Mouse (Mus musculus): ENCODE measurements around the gene Oma1. TPM values are rescaled to one million over a fixed set of nuclear protein-coding genes. Genes with fewer than 3 reads are reported as not detected.

Oma1 gene
- total and polyA plus RNA-seq, 3 experiments, result 10.4 to 14.3 TPM; not detected in 1

DNA sequence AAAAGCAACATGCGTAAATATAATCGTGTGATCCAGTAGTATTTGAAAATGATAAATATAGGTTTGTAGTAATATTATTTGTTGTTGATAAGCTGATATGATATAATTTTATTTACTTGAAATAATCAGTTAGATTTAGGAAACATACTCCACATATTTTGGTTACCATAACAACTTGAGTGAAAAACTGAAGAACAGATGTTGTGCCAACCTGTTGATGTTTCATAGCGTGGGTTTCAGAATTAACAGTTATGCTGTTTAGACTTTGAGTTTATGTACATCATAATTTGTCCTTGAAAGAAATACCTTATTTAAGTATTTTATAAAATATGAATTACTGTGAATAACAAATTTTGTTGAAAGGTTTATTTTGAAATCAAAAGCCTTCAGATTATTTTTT is 43.8 kb downstream of the Oma1 start:
- Histone ChIP-seq H3K4me3 (ENCODE audit: control insufficient read depth in 1 of 2, insufficient read depth in 1 of 2, low read depth in 2 of 2, low read length in 2 of 2) (no peak overlapping the region), H3K27ac (ENCODE audit: control insufficient read depth, low read depth, low read length) (no peak overlapping the region), H3K36me3 (ENCODE audit: control insufficient read depth in 1 of 2, insufficient read depth in 2 of 2, low read length in 2 of 2) (peaks cover 0 to 12% of the 10 kb centered on the region in 2 experiments; a peak in 2 of 4 replicates), H3K27me3 (ENCODE audit: control insufficient read depth in 1 of 2, insufficient read depth in 2 of 2, low read length in 2 of 2) (no peaks in the 10 kb centered on the region), H3K79me2 (ENCODE audit: control insufficient read depth, insufficient read depth, low read length, poor library complexity) (no peaks in the 10 kb centered on the region), H3K9ac (ENCODE audit: control insufficient read depth, low read depth, low read length, poor library complexity, severe bottlenecking) (no peak overlapping the region), H3K4me1 (ENCODE audit: control insufficient read depth in 1 of 2, insufficient read depth in 2 of 2, low read length in 2 of 2) (peaks cover 6% of the 10 kb centered on the region in 2 experiments; a peak in 3 of 4 replicates), H3K9me3 (replicated peaks; ENCODE audit: insufficient read depth, low read length) (no peaks in the 10 kb centered on the region)
- DNase-seq (ENCODE audit: low read depth, low spot score), result no peak
- TF ChIP-seq RAD21 (IDR thresholded peaks at IDR 0.05; ENCODE audit: low read depth, low read length) (no peak), NRF1 (IDR thresholded peaks at IDR 0.05; ENCODE audit: insufficient read depth, low read depth, low read length, poor library complexity, severe bottlenecking) (no peak), USF2 (IDR thresholded peaks at IDR 0.05; ENCODE audit: borderline replicate concordance in 1 of 2, insufficient read depth in 1 of 2, low read depth in 1 of 2, low read length in 2 of 2) (no peak), SIN3A (IDR thresholded peaks at IDR 0.05; ENCODE audit: low read length) (no peak), MAZ (IDR thresholded peaks at IDR 0.05; ENCODE audit: low read depth, low read length) (no peak), HCFC1 (IDR thresholded peaks at IDR 0.05; ENCODE audit: low read depth, low read length) (no peak), GATA1 (IDR thresholded peaks at IDR 0.05; ENCODE audit: low read depth, low read length) (no peak), TAL1 (IDR thresholded peaks at IDR 0.05; ENCODE audit: low read length) (no peak), SMC3 (IDR thresholded peaks at IDR 0.05; ENCODE audit: low read depth, low read length) (no peak)

DNA sequence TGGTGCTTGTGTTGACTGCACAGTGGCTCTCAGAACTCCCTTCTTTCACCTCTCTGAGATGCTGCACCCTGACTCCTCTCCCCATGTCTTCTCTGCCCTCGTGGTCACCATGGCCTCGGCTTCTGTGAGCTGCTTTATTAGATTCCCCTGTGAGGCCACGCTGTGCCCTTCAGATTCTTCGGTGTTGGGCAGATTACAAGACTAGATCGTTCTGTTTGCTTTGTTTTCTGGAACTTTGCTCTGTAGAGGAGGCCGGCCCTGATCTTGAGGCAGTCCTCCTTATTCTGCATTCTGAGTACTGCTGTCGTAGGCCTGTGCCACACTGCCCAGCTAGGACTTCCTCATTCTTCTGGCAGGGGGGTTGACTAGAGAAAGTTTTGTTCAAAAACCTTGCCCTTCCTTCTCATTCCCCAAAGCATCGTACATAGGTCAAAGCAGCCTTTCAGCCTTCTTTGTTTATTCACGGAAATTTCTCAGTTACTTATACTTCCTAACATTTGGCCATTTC is 45.4 kb downstream of the Oma1 start:
- Histone ChIP-seq H3K4me1 (ENCODE audit: control insufficient read depth in 1 of 2, insufficient read depth in 2 of 2, low read length in 2 of 2) (peaks cover 6% of the 10 kb centered on the region in 2 experiments; a peak in 3 of 4 replicates), H3K27ac (ENCODE audit: control insufficient read depth, low read depth, low read length) (no peak overlapping the region)
- TF ChIP-seq JUND (IDR thresholded peaks at IDR 0.05; ENCODE audit: low read depth, low read length), result no peak
- no peak for TF ChIP-seq MAFK (IDR thresholded peaks at IDR 0.05; ENCODE audit: borderline replicate concordance, low read depth, low read length)
- no peak for TF ChIP-seq MEF2A (IDR thresholded peaks at IDR 0.05; ENCODE audit: extremely low read depth, insufficient replicate concordance, low read depth, low read length, poor library complexity, severe bottlenecking)
- TF ChIP-seq EP300 (IDR thresholded peaks at IDR 0.05; ENCODE audit: low read depth in 1 of 2, low read length in 2 of 2), result no peak
- no peak for TF ChIP-seq ETS1 (IDR thresholded peaks at IDR 0.05; ENCODE audit: low read depth, low read length)
- TF ChIP-seq TCF12 (IDR thresholded peaks at IDR 0.05; ENCODE audit: low read depth, low read length), result no peak
- TF ChIP-seq POLR2A (IDR thresholded peaks at IDR 0.05; ENCODE audit: control insufficient read depth in 1 of 2, insufficient read depth in 1 of 2, low read depth in 1 of 2, low read length in 2 of 2, poor library complexity in 1 of 2), result no peak

More for the DNA sequence above, 45.4 kb downstream of the Oma1 start:
- H3K9ac ChIP-seq (ENCODE audit: control insufficient read depth, low read depth, low read length, poor library complexity, severe bottlenecking), result no peak overlapping the region
- peak; percentile 54 for DNase-seq (ENCODE audit: low read depth, low spot score)
- no peaks in the 10 kb centered on the region for H3K79me2 ChIP-seq (ENCODE audit: control insufficient read depth, insufficient read depth, low read length, poor library complexity)
- peaks cover 0 to 12% of the 10 kb centered on the region in 2 experiments; a peak in 2 of 4 replicates for H3K36me3 ChIP-seq (ENCODE audit: control insufficient read depth in 1 of 2, insufficient read depth in 2 of 2, low read length in 2 of 2)
- no peaks in the 10 kb centered on the region for H3K9me3 ChIP-seq (replicated peaks; ENCODE audit: insufficient read depth, low read length)
- H3K4me3 ChIP-seq (ENCODE audit: control insufficient read depth in 1 of 2, insufficient read depth in 1 of 2, low read depth in 2 of 2, low read length in 2 of 2), result no peak overlapping the region
- no peaks in the 10 kb centered on the region for H3K27me3 ChIP-seq (ENCODE audit: control insufficient read depth in 1 of 2, insufficient read depth in 2 of 2, low read length in 2 of 2)

Measured in MEL (cell line).